Mouse (Mus musculus): ENCODE results near the gene Lrrfip2.

DNA sequence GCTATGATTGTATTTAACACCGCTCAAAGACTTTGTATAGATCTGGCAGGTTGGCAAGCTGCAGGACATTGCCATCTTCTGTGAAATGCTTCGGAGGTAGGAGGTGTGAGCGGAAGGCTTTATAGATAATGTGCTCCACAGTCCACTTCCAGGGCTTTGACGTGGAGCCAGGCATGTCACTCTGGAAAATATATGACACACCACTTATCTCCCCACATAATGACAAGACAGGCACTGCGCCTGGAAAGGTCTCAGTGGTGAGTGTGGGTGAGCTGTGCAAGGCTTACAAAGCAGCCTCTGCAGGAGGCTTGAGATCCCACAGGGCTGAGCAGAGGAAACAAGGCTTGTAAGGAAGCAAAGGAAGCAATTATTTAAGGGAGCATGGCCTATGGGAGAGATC is 111.1 kb downstream of the Lrrfip2 start:
- TF ChIP-seq POLR2A (IDR thresholded peaks at IDR 0.05; ENCODE audit: extremely low read depth, insufficient read depth, low read length): no peak
- no peak for TF ChIP-seq CTCF (IDR thresholded peaks at IDR 0.05; ENCODE audit: low read depth, low read length)

Data from liver, adult 2 months (tissue).